Mouse (Mus musculus): ENCODE results near the gene Gm20388. TPM values are rescaled to one million over a fixed set of nuclear protein-coding genes. Genes with fewer than 3 reads are reported as not detected.

The Gm20388 gene
- polyA plus RNA-seq, 2 experiments = 8.5 TPM; not detected in 1

- ATAC-seq (ENCODE audit: insufficient read depth) = no peak
- TF ChIP-seq CTCF (IDR thresholded peaks at IDR 0.05; ENCODE audit: low read depth) = peak; percentile 46
- TF ChIP-seq EP300 (IDR thresholded peaks at IDR 0.05; ENCODE audit: low read depth) = no peak
- no peak for DNase-seq (ENCODE audit: low read depth in 3 of 3, low spot score in 3 of 3)
- Histone ChIP-seq H3K36me3 (replicated peaks; ENCODE audit: control insufficient read depth, insufficient read depth, low read depth) (no peaks in the 10 kb centered on the region), H3K4me3 (ENCODE audit: insufficient read depth in 1 of 2, low read depth in 2 of 2, low read length in 2 of 2) (no peak overlapping the region), H3K4me2 (ENCODE audit: low read depth) (no peak overlapping the region), H3K27me3 (ENCODE audit: control insufficient read depth, insufficient read depth, low read length) (no peaks in the 10 kb centered on the region), H3K4me1 (replicated peaks; ENCODE audit: control insufficient read depth in 2 of 2, insufficient read depth in 2 of 2, low read length in 1 of 2) (no peaks in the 10 kb centered on the region), H3K9me3 (ENCODE audit: control insufficient read depth, low read length) (no peaks in the 10 kb centered on the region), H3K9ac (replicated peaks) (no peak overlapping the region), H3K27ac (no peak overlapping the region)
- WGBS (ENCODE audit: insufficient replicate concordance) = 78% methylated on average over 10 of the region's 10 CpGs
Measured at GRCm38 (mm10) chr8:120244553-120244952, 333.9 kb downstream of the Gm20388 start.

- no peak overlapping the region for H3K27ac ChIP-seq
- H3K9ac ChIP-seq (replicated peaks) = no peak overlapping the region
- no peak for ATAC-seq (ENCODE audit: insufficient read depth)
- no peaks in the 10 kb centered on the region for H3K36me3 ChIP-seq (replicated peaks; ENCODE audit: control insufficient read depth, insufficient read depth, low read depth)
- 67% methylated on average over 5 of the region's 5 CpGs for WGBS (ENCODE audit: insufficient replicate concordance)
- no peak overlapping the region for H3K4me2 ChIP-seq (ENCODE audit: low read depth)
- H3K27me3 ChIP-seq (ENCODE audit: control insufficient read depth, insufficient read depth, low read length) = no peaks in the 10 kb centered on the region
- no peak overlapping the region for H3K4me3 ChIP-seq (ENCODE audit: insufficient read depth in 1 of 2, low read depth in 2 of 2, low read length in 2 of 2)
- TF ChIP-seq EP300 (IDR thresholded peaks at IDR 0.05; ENCODE audit: low read depth) (no peak), CTCF (IDR thresholded peaks at IDR 0.05; ENCODE audit: low read depth) (peak; percentile 58)
- no peaks in the 10 kb centered on the region for H3K4me1 ChIP-seq (replicated peaks; ENCODE audit: control insufficient read depth in 2 of 2, insufficient read depth in 2 of 2, low read length in 1 of 2)
- H3K9me3 ChIP-seq (ENCODE audit: control insufficient read depth, low read length) = no peaks in the 10 kb centered on the region
- DNase-seq (ENCODE audit: low read depth in 3 of 3, low spot score in 3 of 3) = no peak
Measured at GRCm38 (mm10) chr8:120247618-120248017, 337.0 kb downstream of the Gm20388 start.

- 74% methylated on average over 6 of the region's 7 CpGs for WGBS (ENCODE audit: insufficient replicate concordance)
- Histone ChIP-seq H3K9ac (replicated peaks) (no peak overlapping the region), H3K27me3 (ENCODE audit: control insufficient read depth, insufficient read depth, low read length) (no peaks in the 10 kb centered on the region), H3K4me3 (ENCODE audit: insufficient read depth in 1 of 2, low read depth in 2 of 2, low read length in 2 of 2) (no peak overlapping the region), H3K27ac (no peak overlapping the region), H3K36me3 (replicated peaks; ENCODE audit: control insufficient read depth, insufficient read depth, low read depth) (no peaks in the 10 kb centered on the region), H3K4me2 (ENCODE audit: low read depth) (no peak overlapping the region), H3K9me3 (ENCODE audit: control insufficient read depth, low read length) (no peaks in the 10 kb centered on the region), H3K4me1 (replicated peaks; ENCODE audit: control insufficient read depth in 2 of 2, insufficient read depth in 2 of 2, low read length in 1 of 2) (no peaks in the 10 kb centered on the region)
- ATAC-seq (ENCODE audit: insufficient read depth) (no peak), DNase-seq (ENCODE audit: low read depth in 3 of 3, low spot score in 3 of 3) (no peak)
- no peak for TF ChIP-seq CTCF (IDR thresholded peaks at IDR 0.05; ENCODE audit: low read depth)
- TF ChIP-seq EP300 (IDR thresholded peaks at IDR 0.05; ENCODE audit: low read depth) = no peak
Measured at GRCm38 (mm10) chr8:120248031-120248430, 337.4 kb downstream of the Gm20388 start.

GRCm38 (mm10) chr8:120248451-120248850 is 337.8 kb downstream of the Gm20388 start:
- Histone ChIP-seq H3K4me3 (ENCODE audit: insufficient read depth in 1 of 2, low read depth in 2 of 2, low read length in 2 of 2) (no peak overlapping the region), H3K36me3 (replicated peaks; ENCODE audit: control insufficient read depth, insufficient read depth, low read depth) (no peaks in the 10 kb centered on the region), H3K9ac (replicated peaks) (no peak overlapping the region), H3K27ac (no peak overlapping the region), H3K4me1 (replicated peaks; ENCODE audit: control insufficient read depth in 2 of 2, insufficient read depth in 2 of 2, low read length in 1 of 2) (no peaks in the 10 kb centered on the region), H3K4me2 (ENCODE audit: low read depth) (no peak overlapping the region), H3K27me3 (ENCODE audit: control insufficient read depth, insufficient read depth, low read length) (no peaks in the 10 kb centered on the region), H3K9me3 (ENCODE audit: control insufficient read depth, low read length) (no peaks in the 10 kb centered on the region)
- no peak for DNase-seq (ENCODE audit: low read depth in 3 of 3, low spot score in 3 of 3)
- TF ChIP-seq EP300 (IDR thresholded peaks at IDR 0.05; ENCODE audit: low read depth) (no peak), CTCF (IDR thresholded peaks at IDR 0.05; ENCODE audit: low read depth) (no peak)
- 74% methylated on average over 4 of the region's 4 CpGs for WGBS (ENCODE audit: insufficient replicate concordance)
- no peak for ATAC-seq (ENCODE audit: insufficient read depth)

- no peak overlapping the region for H3K4me3 ChIP-seq (ENCODE audit: insufficient read depth in 1 of 2, low read depth in 2 of 2, low read length in 2 of 2)
- H3K27me3 ChIP-seq (ENCODE audit: control insufficient read depth, insufficient read depth, low read length) = no peaks in the 10 kb centered on the region
- H3K36me3 ChIP-seq (replicated peaks; ENCODE audit: control insufficient read depth, insufficient read depth, low read depth) = no peaks in the 10 kb centered on the region
- TF ChIP-seq EP300 (IDR thresholded peaks at IDR 0.05; ENCODE audit: low read depth) (no peak), CTCF (IDR thresholded peaks at IDR 0.05; ENCODE audit: low read depth) (no peak)
- ATAC-seq (ENCODE audit: insufficient read depth) (no peak), DNase-seq (ENCODE audit: low read depth in 3 of 3, low spot score in 3 of 3) (no peak)
- H3K4me2 ChIP-seq (ENCODE audit: low read depth) = no peak overlapping the region
- H3K27ac ChIP-seq = no peak overlapping the region
- H3K9ac ChIP-seq (replicated peaks) = no peak overlapping the region
- H3K4me1 ChIP-seq (replicated peaks; ENCODE audit: control insufficient read depth in 2 of 2, insufficient read depth in 2 of 2, low read length in 1 of 2) = no peaks in the 10 kb centered on the region
- H3K9me3 ChIP-seq (ENCODE audit: control insufficient read depth, low read length) = no peaks in the 10 kb centered on the region
- 65% methylated on average over 9 of the region's 9 CpGs for WGBS (ENCODE audit: insufficient replicate concordance)
Measured at GRCm38 (mm10) chr8:120249800-120250336, 339.2 kb downstream of the Gm20388 start.

Measured in liver, embryonic 14.5 days (tissue).